Mouse (Mus musculus): ENCODE data around the gene Haspin. TPM values are rescaled to one million over a fixed set of nuclear protein-coding genes. Genes with fewer than 3 reads are reported as not detected.

The Haspin gene
- total RNA-seq (2021), result 1 to 10 TPM; 3.0 to 3.7 TPM
- long read RNA-seq, experiment 1, transcript Haspin-201 (1 exons, 2,810 nt), result major isoform, 6 of 6 reads
- long read RNA-seq, experiment 1, partial matches to known transcripts, result 0 of 6 reads
- long read RNA-seq, experiment 1, other reads (novel, unspliced or antisense), result 0 of 6 reads
- long read RNA-seq, experiment 2, partial matches to known transcripts, result 0 of 2 reads
- long read RNA-seq, experiment 2, other reads (novel, unspliced or antisense), result 0 of 2 reads

DNA sequence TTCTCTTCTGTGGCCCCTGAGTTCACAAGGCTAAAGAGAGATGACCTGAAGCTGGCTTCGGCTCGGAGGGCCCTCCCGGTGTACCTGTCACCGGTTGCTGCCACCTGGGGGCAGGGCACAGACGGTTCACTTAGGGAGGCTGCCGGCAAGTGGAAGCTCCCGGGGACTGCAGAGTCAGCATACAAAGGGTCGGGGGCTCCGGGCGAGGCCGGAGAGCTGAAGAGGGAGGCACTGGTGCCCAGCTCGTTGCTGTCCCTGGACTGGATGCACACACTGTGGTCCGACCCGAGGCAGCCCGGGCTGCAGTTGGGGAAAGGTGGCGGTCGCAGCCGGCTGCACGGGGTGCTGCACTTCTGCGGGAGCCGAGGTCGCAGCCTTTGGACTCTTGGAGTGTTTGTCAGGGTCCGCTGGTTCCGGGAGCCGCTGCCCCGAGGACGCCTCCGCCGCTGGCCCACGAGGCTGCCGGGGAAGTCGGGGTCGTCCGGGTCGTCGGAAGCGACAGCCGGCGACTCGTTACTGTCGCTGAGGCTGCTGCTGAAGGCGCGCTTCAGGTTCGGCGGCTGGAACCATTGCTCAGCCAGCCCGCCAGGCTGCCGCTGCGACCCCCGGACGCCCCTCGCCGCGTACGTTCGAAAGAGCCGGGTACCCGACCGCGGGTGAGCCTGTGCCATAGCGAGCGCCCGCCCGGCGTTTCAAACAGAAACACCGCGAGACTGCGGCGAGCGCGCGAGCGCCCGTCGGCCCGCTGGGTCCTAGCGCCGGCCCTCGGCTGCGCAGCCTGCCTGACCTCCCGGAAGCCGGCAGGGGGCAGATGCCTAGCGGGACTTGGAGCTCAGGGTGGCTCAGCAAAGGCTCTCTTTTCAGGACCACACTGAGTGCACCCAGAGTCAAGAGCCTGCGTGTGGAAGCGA, at the start of gene Haspin:
Gene Haspin (minus strand): TSS at position 704 of the 911 bp plus-strand sequence.
- DNase-seq, result peak; percentile 96

- DNase-seq, result no peak
Measured at GRCm38 (mm10) chr11:73187231-73187630, 49.1 kb upstream of the Haspin start.

GRCm38 (mm10) chr11:73185872-73186615, 48.0 kb upstream of the Haspin start:
- DNase-seq, result no peak

GRCm38 (mm10) chr11:73177895-73178294, 39.8 kb upstream of the Haspin start:
- DNase-seq, result no peak

DNA sequence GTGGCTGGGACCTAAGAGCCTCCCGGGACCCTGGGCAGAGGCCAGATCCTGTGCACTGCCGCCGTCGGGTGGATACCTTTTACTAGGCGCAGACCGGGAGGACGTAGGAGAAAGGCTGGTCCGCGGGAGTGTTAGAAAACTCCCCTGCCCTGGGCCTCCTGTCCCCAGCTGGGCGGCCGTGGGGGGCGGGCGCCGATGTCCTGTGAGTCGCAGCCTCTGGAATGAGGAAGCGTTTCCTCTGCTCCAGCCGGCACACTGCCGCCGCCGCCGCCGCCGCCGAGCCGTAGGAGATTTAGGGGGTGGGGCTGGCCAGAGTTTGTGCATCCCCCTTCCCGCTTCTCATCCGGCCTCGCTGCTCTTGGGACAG, 39.4 kb upstream of the Haspin start:
- peak; percentile 90 for DNase-seq

GRCm38 (mm10) chr11:73176608-73177508, 38.8 kb upstream of the Haspin start, which contains the start of the genes Emc6 and Tax1bp3:
Gene Emc6 (minus strand): TSS chr11:73177037.
Gene Tax1bp3 (plus strand): TSS chr11:73177083.
- DNase-seq, result peak; percentile 97

DNA sequence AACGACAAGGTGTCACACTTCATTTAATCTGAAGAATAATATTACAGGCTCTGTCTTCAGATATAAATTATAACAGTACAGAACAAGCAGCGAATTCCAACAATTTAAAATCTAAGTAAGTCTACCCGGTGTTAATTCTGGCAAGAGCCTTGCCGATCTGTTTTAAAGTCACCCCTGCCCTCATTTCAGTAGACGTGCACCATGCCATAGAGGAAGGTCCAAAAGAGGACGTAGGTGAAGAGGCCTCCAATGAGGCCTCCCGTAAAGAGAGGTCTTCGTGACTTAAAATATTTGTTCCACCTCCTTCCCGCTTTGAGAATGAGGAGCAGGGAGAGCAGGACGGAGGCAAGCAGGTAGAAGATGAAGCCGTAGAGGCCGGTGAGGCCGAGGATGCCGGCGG, 38.1 kb upstream of the Haspin start:
- no peak for DNase-seq

DNA sequence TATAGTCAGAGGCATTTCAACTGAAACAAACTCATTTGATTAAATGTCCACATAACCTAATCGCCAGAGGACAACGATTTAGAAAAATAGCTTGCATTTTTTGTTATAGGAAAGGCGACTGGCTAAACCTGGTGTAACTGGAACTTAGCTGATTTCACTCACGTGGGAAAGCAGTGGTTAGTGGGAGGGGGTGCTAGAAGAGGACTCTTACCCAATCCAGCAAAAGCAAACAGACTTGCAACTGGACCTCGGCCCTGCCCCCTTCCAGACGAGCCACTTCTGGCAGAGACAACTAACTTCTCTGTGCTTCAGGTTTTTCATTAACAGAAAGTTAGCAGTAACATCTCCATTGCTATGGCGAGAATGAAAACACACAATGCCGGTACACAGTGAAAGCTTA, 37.5 kb upstream of the Haspin start:
- peak; percentile 47 for DNase-seq

- DNase-seq, result peak; percentile 72
Measured at GRCm38 (mm10) chr11:73172186-73172585, 34.1 kb upstream of the Haspin start.

DNA sequence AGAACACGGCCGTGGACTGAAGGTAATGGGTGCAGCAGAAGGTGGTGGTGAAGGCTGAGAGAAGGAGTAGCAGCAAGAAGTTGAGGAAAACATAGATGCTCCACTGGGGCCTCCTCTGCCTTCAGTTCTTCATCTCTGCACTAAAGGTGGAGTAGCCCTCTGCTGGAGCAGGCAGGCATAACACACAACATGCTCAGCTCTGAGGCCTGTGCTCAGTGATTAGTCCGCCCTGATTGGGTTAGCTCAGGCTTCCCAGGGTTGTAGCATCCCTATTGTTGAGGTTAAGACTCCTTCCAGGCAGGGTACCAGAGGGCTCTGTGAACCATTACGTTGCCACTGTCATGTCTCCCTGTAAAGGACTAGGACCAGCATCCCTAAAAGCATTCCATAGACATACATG, 31.1 kb upstream of the Haspin start:
- DNase-seq, result peak; percentile 72

DNA sequence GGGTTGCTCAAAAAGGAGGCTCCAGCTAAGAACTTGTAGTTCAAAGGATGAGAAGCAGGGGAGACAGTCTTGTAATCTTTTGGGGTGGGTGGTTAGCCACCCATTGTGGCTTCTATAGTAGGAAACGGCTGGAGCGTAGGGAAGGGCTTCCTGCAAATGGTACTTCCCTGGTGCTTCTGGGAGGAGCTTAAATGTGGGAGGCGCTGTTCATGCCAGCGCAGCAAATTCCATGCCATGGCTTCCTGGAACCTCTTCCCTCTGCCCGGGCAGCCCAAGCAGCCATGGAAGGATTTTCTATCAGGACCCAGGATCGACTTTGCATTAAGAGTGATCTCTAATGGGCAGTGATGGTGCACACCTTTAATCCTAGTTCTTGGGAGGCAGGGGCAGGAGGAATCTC, 30.5 kb upstream of the Haspin start:
- no peak for DNase-seq

GRCm38 (mm10) chr11:73168071-73168470, 30.0 kb upstream of the Haspin start:
- DNase-seq, result peak; percentile 60

DNA sequence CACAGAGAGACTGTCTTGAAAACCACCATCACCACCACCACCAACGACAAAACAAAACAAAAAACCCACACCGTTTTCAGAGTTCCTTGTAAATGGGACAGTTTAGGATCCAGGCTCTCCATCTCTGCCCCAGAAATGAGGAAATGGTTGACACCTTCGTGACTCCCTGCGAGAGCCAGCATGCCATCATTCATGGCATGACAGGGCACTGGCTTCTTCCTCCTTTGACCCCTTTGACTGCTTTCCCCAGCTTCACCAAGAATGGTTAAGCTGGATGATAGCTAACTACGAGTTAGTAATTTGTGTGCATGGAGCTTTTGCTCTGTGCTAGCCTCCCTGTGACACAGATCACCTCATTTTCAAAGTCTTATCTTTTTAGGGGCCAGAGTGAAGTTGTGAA, 24.2 kb upstream of the Haspin start:
- no peak for DNase-seq

DNA sequence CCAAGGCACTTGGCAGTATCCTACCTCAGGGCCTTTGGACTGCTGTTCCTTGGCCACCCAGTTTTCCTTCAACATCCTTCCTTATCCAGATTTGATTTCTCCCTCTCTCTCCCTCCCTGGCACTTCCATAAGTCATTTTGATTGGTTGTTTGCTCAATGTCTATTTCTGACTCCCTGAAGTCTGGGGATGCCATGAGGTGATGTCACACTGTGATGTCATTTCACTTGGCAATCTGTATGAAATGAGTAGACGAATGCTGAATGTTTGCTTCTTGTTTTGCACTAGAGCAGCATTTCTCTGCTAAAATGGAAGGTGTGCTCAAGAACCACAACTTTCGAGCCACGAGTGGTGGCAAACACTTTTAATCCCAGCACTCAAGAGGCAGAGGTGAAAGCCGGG, 23.5 kb upstream of the Haspin start:
- no peak for DNase-seq

DNA sequence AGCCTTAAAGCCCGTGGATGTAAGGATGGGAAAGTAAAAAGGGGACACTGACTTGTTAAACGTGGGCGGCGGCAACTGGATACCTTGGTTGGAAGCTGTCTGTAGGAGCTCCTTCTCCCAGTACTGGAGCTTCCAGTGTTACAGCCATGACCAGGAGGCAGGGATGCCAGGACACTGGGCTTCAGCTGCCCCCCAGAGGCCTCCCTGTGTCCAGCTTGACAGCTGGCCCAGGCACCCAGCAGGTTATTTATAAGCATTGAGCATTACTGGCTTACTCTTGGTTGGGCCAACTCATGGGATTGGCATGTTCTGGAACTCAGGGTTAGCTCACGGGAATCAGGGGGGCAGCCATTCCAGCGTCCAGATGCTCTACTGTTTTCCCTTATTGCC, 22.7 kb upstream of the Haspin start:
- DNase-seq, result peak; percentile 70

DNA sequence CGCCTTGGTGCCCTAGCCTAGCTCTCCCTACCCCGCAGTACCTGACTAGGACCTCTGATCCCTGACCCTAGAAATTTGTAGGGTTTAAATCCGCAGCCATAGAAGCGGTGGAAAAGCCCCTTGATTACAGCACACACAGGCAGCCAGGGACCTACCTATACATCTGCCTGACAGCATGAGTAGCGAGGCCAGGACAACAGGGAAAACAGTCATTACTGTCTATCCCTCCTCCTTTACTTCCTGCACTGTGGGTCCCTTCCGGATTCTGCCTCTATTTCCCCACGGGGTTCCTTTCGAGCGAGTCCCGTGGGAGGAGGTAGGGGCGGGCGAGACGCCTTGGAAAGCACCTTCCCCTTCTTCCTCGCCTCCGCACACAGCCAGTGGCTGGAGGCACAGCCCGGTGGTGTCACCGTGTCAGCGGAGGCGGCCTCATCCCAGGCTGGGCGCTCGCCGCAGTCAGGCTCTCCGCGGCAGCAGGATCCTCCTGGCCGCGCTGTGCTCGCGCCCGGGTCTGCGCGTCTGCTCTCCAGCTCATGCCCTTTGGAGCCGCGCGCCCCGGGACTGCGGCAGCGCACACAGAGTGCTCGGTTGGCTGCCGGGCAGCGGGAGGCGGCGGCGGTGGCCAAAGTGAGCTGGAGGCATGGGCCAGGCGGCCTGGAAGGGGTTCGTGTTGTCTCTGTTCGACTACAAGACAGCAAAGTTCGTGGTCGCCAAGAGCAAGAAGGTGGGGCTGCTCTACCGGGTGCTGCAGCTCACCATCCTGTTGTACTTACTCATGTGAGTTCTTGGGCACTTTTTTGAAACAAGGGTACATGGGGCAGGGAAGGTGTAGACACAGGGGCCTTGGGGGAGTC, 22.1 kb upstream of the Haspin start, which contains the start of gene P2rx5:
Gene P2rx5 (plus strand): TSS at position 465 of the 854 bp plus-strand sequence.
- peak; percentile 76 for DNase-seq

DNA sequence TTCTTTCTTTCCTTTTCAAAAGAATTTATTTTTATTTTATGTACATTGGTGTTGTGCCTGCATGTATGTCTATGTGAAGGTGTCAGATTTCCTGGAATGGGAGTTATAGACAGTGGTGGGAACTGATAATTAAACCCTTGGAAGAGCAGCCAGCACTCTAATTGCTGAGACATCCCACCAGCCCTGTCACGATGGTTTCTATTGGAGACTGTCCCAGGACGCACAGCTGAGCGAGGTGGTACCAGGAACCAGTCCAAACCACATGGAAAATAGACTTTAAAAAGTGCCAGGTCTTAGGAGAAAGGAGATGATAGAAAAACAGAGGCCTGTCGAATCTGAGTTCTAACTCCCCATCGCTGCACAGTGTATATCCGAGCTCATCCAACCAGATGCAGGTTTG, 17.0 kb upstream of the Haspin start:
- DNase-seq, result no peak

GRCm38 (mm10) chr11:73148209-73148608, 10.1 kb upstream of the Haspin start:
- DNase-seq, result peak; percentile 47

DNA sequence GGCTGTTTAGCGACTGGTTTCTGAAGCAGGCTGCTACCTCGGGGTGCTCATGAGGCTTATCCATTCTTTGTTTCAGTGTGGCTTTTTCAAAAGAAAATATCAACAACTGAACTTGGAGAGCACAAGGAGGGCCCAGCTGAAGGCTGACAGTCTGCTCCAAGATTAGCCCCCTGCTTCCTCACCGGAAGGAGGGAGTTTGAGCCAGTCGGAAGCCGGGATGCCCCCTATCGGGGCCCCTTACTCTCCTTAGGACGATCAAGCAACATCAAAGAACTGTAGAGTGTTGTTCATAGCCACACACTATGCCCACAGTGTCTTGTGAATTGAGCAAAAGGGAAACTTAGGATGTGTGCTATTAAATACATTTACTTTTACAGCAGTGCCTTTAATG, 8.9 kb upstream of the Haspin start:
- no peak for DNase-seq

Measured in adrenal gland, postnatal 10 days (tissue).